Mouse (Mus musculus) stomach, postnatal 0 days (tissue): ENCODE measurements around the gene Slc9a9. TPM values are rescaled to one million over a fixed set of nuclear protein-coding genes. Genes with fewer than 3 reads are reported as not detected.

Experiments
- ATAC-seq: fragments of 200-750 bp; cut with Nextera tagmentation; 2 replicates; pipeline ENCODE4 v1.8.0; 2017; ENCODE audit not compliant: low FRiP score, low TSS enrichment
- DNase-seq: peaks from one replicate; pipeline ENCODE4 v3.0.0-alpha.2; 2016; ENCODE audit warnings: low spot score
- H3K27ac ChIP-seq: fragments of 300-500 bp; sonication (generic); replicated peaks from 2 replicates; pipeline ENCODE4 v1.5.1; 2014; ENCODE audit warnings: mild to moderate bottlenecking, control low read depth
- H3K27me3 ChIP-seq: fragments of 300-500 bp; sonication (generic); 2 replicates; pipeline ENCODE4 v1.6.1; 2014; ENCODE audit warnings: low read length; ENCODE audit not compliant: control insufficient read depth, insufficient read depth
- H3K36me3 ChIP-seq: fragments of 300-500 bp; sonication (generic); 2 replicates; pipeline ENCODE4 v1.6.1; 2014; ENCODE audit warnings: low read length, mixed read lengths; ENCODE audit not compliant: control insufficient read depth, insufficient read depth
- H3K4me1 ChIP-seq: fragments of 300-500 bp; sonication (generic); replicated peaks from 2 replicates; pipeline ENCODE4 v1.6.1; 2014; ENCODE audit warnings: antibody characterized with exemption; ENCODE audit not compliant: control insufficient read depth, insufficient read depth
- H3K4me2 ChIP-seq: fragments of 300-500 bp; sonication (generic); replicated peaks from 2 replicates; pipeline ENCODE4 v1.6.1; 2014; ENCODE audit warnings: low read depth, mild to moderate bottlenecking, control low read depth, moderate library complexity
- H3K4me3 ChIP-seq: fragments of 300-500 bp; sonication (generic); 2 replicates; pipeline ENCODE4 v1.5.1; 2014; ENCODE audit warnings: low read depth, low read length, control low read depth
- H3K9ac ChIP-seq: fragments of 300-500 bp; sonication (generic); 2 replicates; pipeline ENCODE4 v1.6.1; 2014; ENCODE audit warnings: mild to moderate bottlenecking, low read length, control low read depth, mixed read lengths
- H3K9me3 ChIP-seq: fragments of 300-500 bp; sonication (generic); 2 replicates; pipeline ENCODE4 v1.6.1; 2016; ENCODE audit warnings: low read length; ENCODE audit not compliant: control insufficient read depth
- CTCF ChIP-seq: IDR thresholded peaks from 2 replicates; pipeline ENCODE4 v1.5.1; 2016; ENCODE audit warnings: antibody characterized with exemption, low read depth, mild to moderate bottlenecking, moderate library complexity
- EP300 ChIP-seq: optimal IDR thresholded peaks from 2 replicates; pipeline ENCODE3; 2016; ENCODE audit warnings: antibody characterized with exemption
- WGBS: fragments of 180-500 bp; shearing (Covaris S2); extraction: QIAGEN DNeasy Blood & Tissue Kit; methylation state at CpG from one replicate; pipeline ENCODE4 v1.1.7; 2014; 5-methylcytosine and 5-hydroxymethylcytosine counted together
- polyA plus RNA-seq: library from polyadenylated mRNA; unstranded; fragments of >200 nt; fragmentation: Nextera tagmentation; extraction: Ambion mirVana; gene quantifications from 2 replicates; pipeline ENCODE4 v1.2.1, GENCODE M21; 2015

The Slc9a9 gene
- polyA plus RNA-seq, 1 experiment from 2014 or later: 3.4 TPM

DNA sequence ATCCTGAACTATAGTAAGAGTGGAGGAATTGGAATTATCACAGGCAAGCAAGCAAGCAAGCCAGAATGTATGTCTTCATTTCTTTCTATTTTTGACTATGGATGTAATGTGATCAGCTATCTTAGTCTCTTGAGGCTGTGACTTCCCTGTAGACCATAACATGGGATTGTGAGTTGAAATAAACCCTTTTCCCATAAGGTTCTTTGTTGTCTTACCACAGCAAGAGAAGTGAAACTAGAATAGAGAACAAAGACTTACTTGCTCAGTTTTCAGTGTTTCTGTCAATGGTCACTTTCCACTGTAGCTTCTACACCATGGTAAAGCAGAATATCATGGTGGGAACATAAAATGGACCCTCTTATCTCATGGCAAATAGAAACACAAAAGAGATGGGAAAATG, 366.5 kb downstream of the Slc9a9 start:
- Histone ChIP-seq H3K27ac (no peak overlapping the region), H3K9ac (no peak overlapping the region), H3K27me3 (no peaks in the 10 kb centered on the region), H3K4me1 (no peaks in the 10 kb centered on the region), H3K9me3 (no peaks in the 10 kb centered on the region), H3K4me2 (no peak overlapping the region), H3K36me3 (no peaks in the 10 kb centered on the region), H3K4me3 (no peak overlapping the region)
- no peak for TF ChIP-seq EP300
- ATAC-seq (no peak), DNase-seq (no peak)

- ATAC-seq (no peak), DNase-seq (no peak)
- H3K27me3 ChIP-seq: no peaks in the 10 kb centered on the region
- H3K9ac ChIP-seq: no peak overlapping the region
- no peaks in the 10 kb centered on the region for H3K36me3 ChIP-seq
- TF ChIP-seq EP300 (no peak), CTCF (no peak)
- no peak overlapping the region for H3K4me2 ChIP-seq
- H3K4me1 ChIP-seq: no peaks in the 10 kb centered on the region
- H3K27ac ChIP-seq: no peak overlapping the region
- WGBS: 43% methylated on average over 1 of the region's 1 CpGs
- no peaks in the 10 kb centered on the region for H3K9me3 ChIP-seq
- H3K4me3 ChIP-seq: no peak overlapping the region
Measured at GRCm38 (mm10) chr9:95042420-95042819, 372.7 kb downstream of the Slc9a9 start.

DNA sequence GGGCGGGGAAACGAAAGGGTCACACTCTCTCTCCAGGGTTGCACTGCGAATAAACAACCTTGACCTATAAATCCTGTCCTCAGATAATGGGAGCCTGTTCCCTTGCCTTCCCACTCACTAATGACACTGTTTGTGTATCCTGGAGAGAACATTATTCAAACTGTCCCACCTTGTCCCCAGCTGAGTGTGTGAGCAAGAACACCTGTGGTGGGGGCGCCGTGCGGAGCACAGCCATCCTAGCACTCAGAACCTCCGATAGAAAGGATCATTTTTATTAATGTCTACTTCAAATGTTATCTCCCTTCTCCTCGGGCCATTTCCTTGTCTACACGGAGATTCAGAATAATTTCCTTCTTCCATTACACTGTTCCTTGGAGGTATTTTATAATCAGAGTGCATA, 382.5 kb downstream of the Slc9a9 start:
- H3K4me1 ChIP-seq: no peaks in the 10 kb centered on the region
- no peak overlapping the region for H3K9ac ChIP-seq
- TF ChIP-seq CTCF (no peak), EP300 (no peak)
- H3K27me3 ChIP-seq: no peaks in the 10 kb centered on the region
- no peaks in the 10 kb centered on the region for H3K9me3 ChIP-seq
- H3K36me3 ChIP-seq: no peaks in the 10 kb centered on the region
- no peak overlapping the region for H3K4me3 ChIP-seq
- no peak overlapping the region for H3K27ac ChIP-seq
- DNase-seq (no peak), ATAC-seq (no peak)
- no peak overlapping the region for H3K4me2 ChIP-seq
- WGBS: 30% methylated on average over 9 of the region's 9 CpGs

DNA sequence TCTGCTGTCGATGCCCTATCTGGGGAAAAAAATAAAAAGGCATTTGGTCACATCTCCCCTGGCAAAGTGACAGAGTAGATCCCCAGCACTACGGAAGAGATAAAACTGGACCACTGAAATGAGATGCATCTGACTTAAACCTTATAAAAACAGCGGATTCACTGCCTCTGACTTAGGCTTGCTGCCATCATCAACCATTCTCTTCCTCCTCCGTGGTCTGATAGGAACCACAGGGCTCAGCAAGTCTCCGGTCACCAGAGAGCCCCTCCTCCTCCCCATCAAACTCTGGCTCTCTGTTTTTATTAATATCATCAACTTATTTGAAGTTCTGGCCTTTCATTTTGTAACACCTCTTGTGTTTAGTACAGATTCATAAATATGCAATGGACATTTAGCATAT, 383.5 kb downstream of the Slc9a9 start:
- DNase-seq: no peak
- H3K4me3 ChIP-seq: no peak overlapping the region
- H3K36me3 ChIP-seq: no peaks in the 10 kb centered on the region
- no peak overlapping the region for H3K9ac ChIP-seq
- 71% methylated on average over 5 of the region's 5 CpGs for WGBS
- H3K27ac ChIP-seq: no peak overlapping the region
- no peak for ATAC-seq
- no peak overlapping the region for H3K4me2 ChIP-seq
- TF ChIP-seq EP300: no peak
- no peak for TF ChIP-seq CTCF
- H3K4me1 ChIP-seq: no peaks in the 10 kb centered on the region
- H3K9me3 ChIP-seq: no peaks in the 10 kb centered on the region
- no peaks in the 10 kb centered on the region for H3K27me3 ChIP-seq

DNA sequence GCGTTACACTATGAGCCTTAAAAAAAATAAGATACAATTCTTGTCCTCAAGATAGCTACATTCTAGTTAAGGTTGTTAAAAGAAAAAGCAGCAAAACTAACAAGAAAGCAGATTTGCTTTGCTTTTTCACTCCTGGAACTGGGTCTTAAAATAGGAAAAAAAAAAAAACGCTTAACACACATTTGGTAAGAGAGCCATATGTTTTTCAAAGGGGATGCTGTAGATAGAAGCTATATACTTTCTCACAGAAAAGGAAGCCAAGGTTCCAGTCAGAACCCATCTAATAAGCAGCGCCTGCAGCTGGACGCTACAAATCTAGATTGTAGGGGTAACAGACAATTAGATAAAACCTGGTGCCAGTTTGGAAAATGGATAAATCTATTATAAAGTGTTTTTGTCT, 386.1 kb downstream of the Slc9a9 start:
- H3K4me2 ChIP-seq: no peak overlapping the region
- H3K4me3 ChIP-seq: no peak overlapping the region
- WGBS: 75% methylated on average over 4 of the region's 4 CpGs
- H3K27me3 ChIP-seq: no peaks in the 10 kb centered on the region
- ATAC-seq (no peak), DNase-seq (no peak)
- H3K9ac ChIP-seq: no peak overlapping the region
- H3K4me1 ChIP-seq: no peaks in the 10 kb centered on the region
- no peak overlapping the region for H3K27ac ChIP-seq
- H3K36me3 ChIP-seq: no peaks in the 10 kb centered on the region
- H3K9me3 ChIP-seq: no peaks in the 10 kb centered on the region
- TF ChIP-seq CTCF: no peak
- no peak for TF ChIP-seq EP300

- Histone ChIP-seq H3K27ac (no peak overlapping the region), H3K9ac (no peak overlapping the region), H3K4me1 (no peaks in the 10 kb centered on the region), H3K27me3 (no peaks in the 10 kb centered on the region), H3K9me3 (no peaks in the 10 kb centered on the region), H3K4me3 (no peak overlapping the region), H3K4me2 (no peak overlapping the region), H3K36me3 (no peaks in the 10 kb centered on the region)
- DNase-seq (no peak), ATAC-seq (no peak)
- WGBS: 60% methylated on average over 4 of the region's 4 CpGs
- TF ChIP-seq EP300 (no peak), CTCF (no peak)
Measured at GRCm38 (mm10) chr9:95060702-95061101, 391.0 kb downstream of the Slc9a9 start.

- no peaks in the 10 kb centered on the region for H3K36me3 ChIP-seq
- ATAC-seq (no peak), DNase-seq (no peak)
- H3K27ac ChIP-seq: no peak overlapping the region
- no peak for TF ChIP-seq CTCF
- no peak for TF ChIP-seq EP300
- H3K4me1 ChIP-seq: no peaks in the 10 kb centered on the region
- no peaks in the 10 kb centered on the region for H3K27me3 ChIP-seq
- no peaks in the 10 kb centered on the region for H3K9me3 ChIP-seq
- H3K9ac ChIP-seq: no peak overlapping the region
- no peak overlapping the region for H3K4me3 ChIP-seq
- no peak overlapping the region for H3K4me2 ChIP-seq
- 60% methylated on average over 2 of the region's 3 CpGs for WGBS
Measured at GRCm38 (mm10) chr9:95067037-95067436, 397.3 kb downstream of the Slc9a9 start.
